Mouse (Mus musculus): Measurements from ENCODE around the gene Arfgap3. TPM values are rescaled to one million over a fixed set of nuclear protein-coding genes. Genes with fewer than 3 reads are reported as not detected.

Arfgap3 gene
- polyA plus RNA-seq, 1 experiment from 2014 or later = 45.6 TPM

Other genes with a start within 250 kb of the Arfgap3 start
- gene Rrp7a, start 227.4 kb downstream of the Arfgap3 start, polyA plus RNA-seq (2015; fragmentation: Nextera tagmentation; extraction: Ambion mirVana) = 90.6 and 93.0 TPM in 2 replicates
- 140 and 145 TPM in 2 replicates for gene Poldip3, start 200.9 kb downstream of the Arfgap3 start, polyA plus RNA-seq (2015; fragmentation: Nextera tagmentation; extraction: Ambion mirVana)
- gene Cyb5r3, start 177.7 kb downstream of the Arfgap3 start, polyA plus RNA-seq (2015; fragmentation: Nextera tagmentation; extraction: Ambion mirVana) = 107 and 121 TPM in 2 replicates
- 2.4 and 2.6 TPM in 2 replicates for gene A4galt, start 98.5 kb downstream of the Arfgap3 start, polyA plus RNA-seq (2015; fragmentation: Nextera tagmentation; extraction: Ambion mirVana)
- gene Pacsin2, start 114.4 kb upstream of the Arfgap3 start, polyA plus RNA-seq (2015; fragmentation: Nextera tagmentation; extraction: Ambion mirVana) = 23.4 and 23.5 TPM in 2 replicates
- gene Ttll1, start 160.6 kb upstream of the Arfgap3 start, polyA plus RNA-seq (2015; fragmentation: Nextera tagmentation; extraction: Ambion mirVana) = 130 TPM in 2 replicates
- gene Bik, start 176.6 kb upstream of the Arfgap3 start, polyA plus RNA-seq (2015; fragmentation: Nextera tagmentation; extraction: Ambion mirVana) = 0.26 and 0.55 TPM in 2 replicates
- 5.8 and 6.1 TPM in 2 replicates for gene Tspo, start 213.3 kb upstream of the Arfgap3 start, polyA plus RNA-seq (2015; fragmentation: Nextera tagmentation; extraction: Ambion mirVana)
- 25.9 and 30.3 TPM in 2 replicates for gene Mcat, start 213.5 kb upstream of the Arfgap3 start, polyA plus RNA-seq (2015; fragmentation: Nextera tagmentation; extraction: Ambion mirVana)
- gene Ttll12, start 244.9 kb upstream of the Arfgap3 start, polyA plus RNA-seq (2015; fragmentation: Nextera tagmentation; extraction: Ambion mirVana) = 47.4 and 49.2 TPM in 2 replicates